22 mouse cellular contexts compared by ENCODE assay signal in the genomic region with DNA sequence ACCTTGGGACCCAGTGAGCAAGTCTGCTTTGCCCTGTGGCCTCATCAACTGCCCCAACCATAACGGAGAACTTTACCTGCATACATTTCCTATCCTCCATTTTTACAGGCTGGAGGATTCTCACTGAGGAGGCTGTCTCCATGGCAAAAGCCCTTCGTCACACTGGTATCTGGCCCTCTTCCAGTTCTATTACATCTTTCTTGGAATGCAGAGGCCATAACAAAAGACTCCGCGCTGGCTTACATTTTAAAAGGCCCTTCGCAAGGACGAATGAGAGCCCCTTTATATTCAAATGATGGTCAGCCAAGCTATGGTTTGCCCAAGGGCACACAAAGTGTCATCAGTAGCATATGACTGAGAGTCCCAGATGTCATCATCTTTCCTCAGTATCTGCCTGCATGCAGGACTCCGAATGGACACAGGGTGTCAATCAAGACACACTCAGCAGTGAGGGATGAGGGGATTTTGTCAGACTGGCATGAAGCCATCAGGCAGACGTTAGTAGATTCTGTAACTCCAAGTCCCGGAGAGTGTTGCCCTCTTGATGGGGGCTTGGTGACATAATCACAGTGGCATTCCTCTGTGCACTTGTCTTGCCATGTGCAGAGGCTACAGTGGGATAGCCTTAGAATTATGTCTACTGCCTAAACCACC. TPM values are rescaled to one million over a fixed set of nuclear protein-coding genes. Genes with fewer than 3 reads are reported as not detected.
DNase-seq lines count a peak whose midpoint lies in the region; ATAC-seq and TF ChIP-seq lines count a peak whose summit lies in the region.
"Had no signal": no experiment of that assay in that cellular context is flagged by ENCODE, and none has a peak within 500 bp of the region (broad histone marks: within the 10 kb centered on the region; RNA-seq: fewer than 3 reads in every experiment).

No protein-coding gene starts in this region.

- H3K4me1 ChIP-seq in forebrain, embryonic 11.5 days (replicated peaks; ENCODE audit: control insufficient read depth, insufficient read depth, low read length): no peaks in the 10 kb centered on the region
- H3K4me1 ChIP-seq in forebrain, embryonic 16.5 days (replicated peaks; ENCODE audit: control insufficient read depth, insufficient read depth, low read length): peaks cover 9% of the 10 kb centered on the region; the same call in 1 of the 2 replicates
- no peaks in the 10 kb centered on the region for H3K4me1 ChIP-seq in lung, adult 2 months (ENCODE audit: control insufficient read depth, insufficient read depth, low read length)

- H3K9me3 ChIP-seq in forebrain, embryonic 11.5 days (ENCODE audit: control insufficient read depth, low read length): no peaks in the 10 kb centered on the region
- H3K9me3 ChIP-seq in forebrain, embryonic 16.5 days (ENCODE audit: control insufficient read depth, low read length): no peaks in the 10 kb centered on the region
- H3K9me3 ChIP-seq: embryonic facial prominence, embryonic 10.5 days; forebrain, embryonic 15.5 days; heart, embryonic 12.5 days; limb, embryonic 15.5 days; liver, embryonic 15.5 days had no signal

- no peaks in the 10 kb centered on the region for H3K27me3 ChIP-seq in forebrain, embryonic 11.5 days (ENCODE audit: control insufficient read depth, insufficient read depth, low read length)
- no peaks in the 10 kb centered on the region for H3K27me3 ChIP-seq in forebrain, embryonic 16.5 days (replicated peaks; ENCODE audit: control insufficient read depth, insufficient read depth, low read length)
- H3K27me3 ChIP-seq: forebrain, embryonic 15.5 days; heart, embryonic 12.5 days; limb, embryonic 15.5 days; liver, embryonic 15.5 days had no signal

- TF ChIP-seq POLR2A in lung, adult 2 months (IDR thresholded peaks at IDR 0.05; ENCODE audit: borderline replicate concordance, extremely low read depth, low read depth, low read length): no peak

- DNase-seq in forebrain, embryonic 11.5 days (ENCODE audit: low spot score): peak; percentile 40
- DNase-seq in lung, adult 2 months: peak; percentile 22
- no peak for DNase-seq in lung, adult 18-20 months
- DNase-seq in 3T3-L1 (ENCODE audit: low read depth, low spot score) (peak; percentile 8), ZHBTc4 (ENCODE audit: low read depth, low spot score) (peak; percentile 34)
- no peak for DNase-seq in gastrocnemius, adult 2 months
- DNase-seq: adrenal gland, postnatal 25 days; B cell, adult 2 months; cerebellum, adult 11-12 months; cerebellum, postnatal 36 days; heart, postnatal 14 days; kidney, adult 18-20 months; kidney, postnatal 10 days; right cerebral cortex, adult 18-20 months had no signal

- no peak overlapping the region for H3K4me2 ChIP-seq in forebrain, embryonic 11.5 days (ENCODE audit: low read depth, low read length, severe bottlenecking)
- no peak overlapping the region for H3K4me2 ChIP-seq in forebrain, embryonic 16.5 days (ENCODE audit: low read length)
- H3K4me2 ChIP-seq: forebrain, embryonic 15.5 days; heart, embryonic 12.5 days; limb, embryonic 15.5 days; liver, embryonic 15.5 days had no signal

- ATAC-seq in forebrain, embryonic 11.5 days (replicated peaks; ENCODE audit: low FRiP score): no peak
- ATAC-seq in forebrain, embryonic 16.5 days: no peak
- ATAC-seq: activated CD4-positive, CD25-positive, alpha-beta regulatory T cell, adult 4 months; forebrain, embryonic 15.5 days had no signal

- WGBS in forebrain, embryonic 11.5 days: 70% methylated on average over 9 of the region's 9 CpGs
- WGBS in forebrain, embryonic 16.5 days: 19% methylated on average over 9 of the region's 9 CpGs
- 62% methylated on average over 9 of the region's 9 CpGs for WGBS in lung, adult 2 months

- no peak overlapping the region for H3K4me3 ChIP-seq in forebrain, embryonic 11.5 days (ENCODE audit: low read depth, low read length)
- no peak overlapping the region for H3K4me3 ChIP-seq in forebrain, embryonic 16.5 days (replicated peaks; ENCODE audit: low read length)
- no peak overlapping the region for H3K4me3 ChIP-seq in lung, adult 2 months (replicated peaks; ENCODE audit: extremely low read depth, low read depth, low read length)
- H3K4me3 ChIP-seq in gastrocnemius, adult 2 months: no peak overlapping the region
- H3K4me3 ChIP-seq: embryonic facial prominence, embryonic 10.5 days; forebrain, embryonic 15.5 days; heart, embryonic 12.5 days; limb, embryonic 15.5 days; liver, embryonic 15.5 days had no signal

- TF ChIP-seq CTCF in lung, adult 2 months (IDR thresholded peaks at IDR 0.05; ENCODE audit: insufficient read depth, low read length): no peak
- no peak for TF ChIP-seq CTCF in gastrocnemius, adult 2 months (IDR thresholded peaks at IDR 0.05)

- H3K27ac ChIP-seq in forebrain, embryonic 11.5 days (ENCODE audit: low read depth, low read length): no peak overlapping the region
- no peak overlapping the region for H3K27ac ChIP-seq in forebrain, embryonic 16.5 days (ENCODE audit: low read length)
- no peak overlapping the region for H3K27ac ChIP-seq in gastrocnemius, adult 2 months
- H3K27ac ChIP-seq: embryonic facial prominence, embryonic 10.5 days; forebrain, embryonic 15.5 days; limb, embryonic 15.5 days; liver, embryonic 15.5 days; stomach, postnatal 0 days had no signal

- intact Hi-C loops in gastrocnemius, adult 2 months (cut with DNase I): no loop called here

- no peaks in the 10 kb centered on the region for H3K36me3 ChIP-seq in forebrain, embryonic 11.5 days (ENCODE audit: control insufficient read depth, insufficient read depth, low read length)
- no peaks in the 10 kb centered on the region for H3K36me3 ChIP-seq in forebrain, embryonic 16.5 days (ENCODE audit: control insufficient read depth, insufficient read depth)
- H3K36me3 ChIP-seq: embryonic facial prominence, embryonic 10.5 days; forebrain, embryonic 15.5 days; heart, embryonic 12.5 days; limb, embryonic 15.5 days; liver, embryonic 15.5 days had no signal

- H3K9ac ChIP-seq in forebrain, embryonic 11.5 days (ENCODE audit: low read length): no peak overlapping the region
- no peak overlapping the region for H3K9ac ChIP-seq in forebrain, embryonic 16.5 days (replicated peaks; ENCODE audit: low read depth, low read length)
- H3K9ac ChIP-seq: forebrain, embryonic 15.5 days; heart, embryonic 12.5 days; limb, embryonic 15.5 days; liver, embryonic 15.5 days had no signal

RNA-seq across cellular contexts. Expression of a gene that starts 46.4 kb away (rescaled TPM):
- 90.7 and 91.8 TPM in 2 replicates for polyA plus RNA-seq in forebrain, embryonic 11.5 days (2014; fragmentation: Nextera tagmentation; extraction: Ambion mirVana)
- polyA plus RNA-seq in forebrain, embryonic 16.5 days (2015; fragmentation: Nextera tagmentation; extraction: Ambion mirVana): 49.8 and 57.3 TPM in 2 replicates
- 3.8 and 6.9 TPM in 2 replicates for polyA plus RNA-seq in lung, adult 2 months (2012; rRNA removed)
- 10 to 100 TPM; 30.2 to 31.2 TPM for total RNA-seq in gastrocnemius, adult 2 months (2021)

Comparison
In these comparisons a context has a peak if more than half of its experiments do, and no peak if none do; other contexts are left out.
1. DNase-seq: peak in forebrain, embryonic 11.5 days (single experiment), lung, adult 2 months (single experiment), 3T3-L1 (single experiment) and ZHBTc4 (single experiment); none in lung, adult 18-20 months (0 of 2) and gastrocnemius, adult 2 months (single experiment).